Mouse (Mus musculus): ENCODE measurements around the gene Csrp2. TPM values are rescaled to one million over a fixed set of nuclear protein-coding genes. Genes with fewer than 3 reads are reported as not detected.

Gene Csrp2
- polyA plus RNA-seq (2015; fragmentation: Nextera tagmentation; extraction: Ambion mirVana): 224 and 252 TPM in 2 replicates

DNA sequence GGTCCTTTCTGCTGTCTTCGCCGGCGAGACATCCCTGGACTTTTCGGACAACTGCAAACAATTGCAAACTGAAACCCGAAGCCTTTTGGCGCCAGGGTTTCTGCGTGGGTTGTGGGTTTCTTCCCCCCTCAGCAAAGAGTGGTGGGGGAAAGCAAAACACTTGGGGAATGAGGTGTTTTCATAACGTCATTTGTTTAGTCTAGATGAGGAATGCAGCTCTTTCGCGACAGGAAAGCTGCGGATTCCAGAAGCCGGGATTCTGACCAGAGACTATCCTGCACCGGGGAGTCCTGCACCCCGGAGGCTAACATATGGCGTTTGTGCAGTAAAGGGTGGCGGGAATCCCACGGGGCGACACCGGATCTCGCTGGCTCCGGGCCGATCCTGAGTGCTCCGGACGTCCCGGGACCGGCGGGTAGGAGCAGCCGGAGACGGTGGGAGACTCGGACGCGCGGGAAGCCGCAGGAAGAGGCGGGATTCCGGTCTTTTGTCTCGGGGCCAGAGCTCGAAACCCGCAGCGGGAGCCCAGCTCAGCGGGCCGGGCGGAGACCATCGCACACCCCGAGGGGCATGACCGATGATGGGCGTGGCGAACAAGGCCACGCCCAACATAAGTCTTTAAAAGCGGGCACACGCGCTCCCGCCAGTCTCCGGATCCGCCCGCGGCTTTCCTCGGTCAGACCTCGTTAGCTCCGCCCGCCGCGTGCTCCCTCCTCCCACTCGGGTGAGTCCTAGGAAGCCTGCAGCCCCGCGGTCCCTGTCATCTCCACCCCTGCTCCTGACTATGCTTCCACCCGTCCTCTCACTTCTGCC lies at the start of gene Csrp2:
Csrp2 (plus strand) TSS at position 259 of the 813 bp plus-strand sequence.
- H3K36me3 ChIP-seq: no peaks in the 10 kb centered on the region
- H3K27ac ChIP-seq: peak within 1 kb of the TSS; percentile 98
- under 1% methylated on average over 67 of the region's 67 CpGs for WGBS
- H3K27me3 ChIP-seq (replicated peaks): no peaks in the 10 kb centered on the region
- H3K4me3 ChIP-seq (replicated peaks): peak within 1 kb of the TSS; percentile 75
- ATAC-seq (ENCODE audit: insufficient read depth, low FRiP score, low read depth): peak; percentile 89
- H3K9ac ChIP-seq: peak within 1 kb of the TSS; percentile 58
- H3K4me1 ChIP-seq: peaks cover 25% of the 10 kb centered on the region
- peak within 1 kb of the TSS; percentile 86 for H3K4me2 ChIP-seq
- no peaks in the 10 kb centered on the region for H3K9me3 ChIP-seq

DNA sequence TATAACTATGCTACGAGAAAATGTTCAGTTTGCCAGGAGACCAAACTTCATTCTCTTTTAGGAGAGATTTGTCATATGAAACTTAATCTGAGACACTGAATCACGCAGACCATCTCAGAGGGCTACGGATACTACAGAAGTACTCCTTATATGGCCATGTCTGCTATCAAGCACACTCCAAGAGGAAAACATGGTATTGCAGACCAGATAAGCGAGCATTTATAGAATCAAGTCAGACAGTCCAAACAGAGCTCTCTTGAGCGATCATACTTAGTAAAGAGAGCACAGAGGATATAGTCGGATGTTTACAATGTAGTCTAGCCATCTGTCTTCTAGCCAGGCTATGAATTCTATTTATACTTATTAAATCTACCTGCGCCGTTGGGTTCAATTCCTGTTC lies 44.7 kb upstream of the Csrp2 start:
- no peaks in the 10 kb centered on the region for H3K9me3 ChIP-seq
- 57% methylated on average over 8 of the region's 8 CpGs for WGBS
- peaks cover 8% of the 10 kb centered on the region for H3K4me1 ChIP-seq
- H3K27ac ChIP-seq: no peak overlapping the region
- no peak overlapping the region for H3K9ac ChIP-seq
- H3K4me3 ChIP-seq (replicated peaks): no peak overlapping the region
- no peak for ATAC-seq (ENCODE audit: insufficient read depth, low FRiP score, low read depth)
- H3K36me3 ChIP-seq: no peaks in the 10 kb centered on the region
- no peak overlapping the region for H3K4me2 ChIP-seq
- no peaks in the 10 kb centered on the region for H3K27me3 ChIP-seq (replicated peaks)

DNA sequence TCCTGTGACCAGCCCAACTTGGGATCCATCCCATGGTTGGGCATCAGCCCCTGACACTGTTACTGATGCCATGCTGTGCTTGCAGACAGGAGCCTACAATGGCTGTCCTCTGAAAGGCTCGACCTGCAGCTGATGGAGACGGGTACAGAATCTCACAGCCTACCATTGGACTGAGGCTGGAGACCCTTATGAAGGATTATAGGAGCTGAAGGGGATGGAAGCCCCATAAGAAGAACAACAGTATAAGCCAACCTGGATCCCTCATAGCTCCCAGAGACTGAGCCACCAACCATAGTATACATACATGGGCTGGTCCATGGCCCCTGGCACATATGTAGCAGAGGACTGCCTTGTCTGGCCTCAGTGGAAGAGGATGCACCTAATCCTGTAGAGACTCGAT lies 42.6 kb upstream of the Csrp2 start:
- H3K27me3 ChIP-seq (replicated peaks): no peaks in the 10 kb centered on the region
- H3K9me3 ChIP-seq: no peaks in the 10 kb centered on the region
- H3K4me3 ChIP-seq (replicated peaks): no peak overlapping the region
- H3K27ac ChIP-seq: no peak overlapping the region
- no peak for ATAC-seq (ENCODE audit: insufficient read depth, low FRiP score, low read depth)
- H3K4me2 ChIP-seq: no peak overlapping the region
- no peaks in the 10 kb centered on the region for H3K36me3 ChIP-seq
- H3K4me1 ChIP-seq: peaks cover 8% of the 10 kb centered on the region
- H3K9ac ChIP-seq: no peak overlapping the region
- 88% methylated on average over 3 of the region's 3 CpGs for WGBS

DNA sequence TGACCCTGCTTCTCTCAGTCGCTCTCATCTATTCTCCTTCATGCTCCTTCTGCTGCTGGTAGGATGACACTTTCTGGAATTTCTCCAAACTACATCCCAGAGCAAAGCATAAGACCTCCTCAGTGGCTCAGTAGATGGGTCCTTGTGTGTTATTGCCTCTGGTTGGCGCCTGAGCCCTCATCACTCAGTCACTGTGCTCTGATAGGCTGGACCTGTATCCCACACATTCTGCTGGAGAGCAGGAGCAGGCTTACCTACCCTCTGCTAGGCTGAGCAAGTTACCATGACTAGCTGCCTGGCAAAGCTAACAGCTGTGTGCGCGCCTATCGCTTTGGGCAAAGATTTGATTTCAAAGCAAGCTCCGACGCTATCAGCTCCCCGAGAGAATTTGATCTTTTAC lies 41.7 kb upstream of the Csrp2 start:
- Histone ChIP-seq H3K27ac (no peak overlapping the region), H3K36me3 (no peaks in the 10 kb centered on the region), H3K9ac (no peak overlapping the region), H3K4me1 (peaks cover 8% of the 10 kb centered on the region), H3K4me2 (no peak overlapping the region), H3K4me3 (replicated peaks) (no peak overlapping the region), H3K27me3 (replicated peaks) (no peaks in the 10 kb centered on the region), H3K9me3 (no peaks in the 10 kb centered on the region)
- WGBS: 64% methylated on average over 8 of the region's 8 CpGs
- ATAC-seq (ENCODE audit: insufficient read depth, low FRiP score, low read depth): no peak

DNA sequence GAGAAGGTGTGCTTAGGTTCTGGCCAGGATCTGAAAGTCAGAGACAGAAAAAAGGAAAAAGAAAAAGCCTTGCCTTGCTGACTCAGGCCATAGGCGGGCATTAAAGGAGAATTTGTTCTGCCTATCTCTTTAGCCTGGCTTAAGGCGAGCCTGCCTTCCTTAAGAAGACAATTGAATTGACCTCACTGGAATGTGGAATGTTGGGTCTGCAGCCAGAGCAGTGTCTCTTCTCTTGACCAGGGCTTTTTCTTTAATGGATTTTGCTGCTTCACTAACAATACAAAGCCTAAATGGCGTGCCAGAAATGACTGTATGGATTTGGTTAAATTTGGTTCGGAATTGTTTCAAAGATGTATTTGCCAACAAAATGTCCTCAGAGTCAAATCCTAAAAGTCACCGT lies 40.9 kb upstream of the Csrp2 start:
- Histone ChIP-seq H3K4me2 (no peak overlapping the region), H3K27me3 (replicated peaks) (no peaks in the 10 kb centered on the region), H3K4me3 (replicated peaks) (no peak overlapping the region), H3K4me1 (peaks cover 8% of the 10 kb centered on the region), H3K9ac (no peak overlapping the region), H3K9me3 (no peaks in the 10 kb centered on the region), H3K36me3 (no peaks in the 10 kb centered on the region), H3K27ac (no peak overlapping the region)
- no peak for ATAC-seq (ENCODE audit: insufficient read depth, low FRiP score, low read depth)
- WGBS: 26% methylated on average over 5 of the region's 5 CpGs

DNA sequence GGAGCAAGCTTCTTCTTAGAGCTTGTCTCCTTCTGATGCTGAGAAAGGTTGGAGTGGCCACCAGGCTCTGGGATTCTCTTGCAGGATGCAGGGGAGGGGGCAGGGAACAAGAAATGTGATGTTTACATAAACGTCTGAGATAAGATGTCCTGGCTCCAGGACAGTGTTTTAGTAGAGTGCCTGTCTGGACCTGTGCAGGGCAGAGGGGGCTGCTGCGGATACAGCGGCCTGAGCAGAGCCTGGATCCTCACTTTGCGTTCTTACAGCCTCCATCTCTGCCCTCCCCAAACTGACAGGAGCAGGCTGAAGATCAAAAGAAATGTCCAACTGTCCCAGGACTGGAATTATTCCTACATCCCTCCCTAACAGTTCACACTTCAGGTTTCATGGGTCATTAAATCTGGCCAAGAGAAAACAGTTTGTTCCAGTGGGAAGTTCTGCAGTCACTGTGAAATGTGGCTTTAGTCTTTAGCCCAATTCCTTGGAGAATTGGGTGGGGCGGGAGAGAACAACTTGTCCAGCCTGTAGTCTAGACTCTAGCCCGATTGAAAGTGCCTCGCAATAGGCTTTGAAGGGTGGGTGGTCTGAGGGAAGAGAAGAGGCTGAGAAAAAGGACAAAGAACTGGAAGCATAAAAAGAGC lies 40.0 kb upstream of the Csrp2 start:
- H3K27ac ChIP-seq: no peak overlapping the region
- no peaks in the 10 kb centered on the region for H3K9me3 ChIP-seq
- H3K4me2 ChIP-seq: no peak overlapping the region
- H3K4me1 ChIP-seq: peaks cover 8% of the 10 kb centered on the region
- H3K36me3 ChIP-seq: no peaks in the 10 kb centered on the region
- H3K9ac ChIP-seq: no peak overlapping the region
- ATAC-seq (ENCODE audit: insufficient read depth, low FRiP score, low read depth): no peak
- H3K27me3 ChIP-seq (replicated peaks): no peaks in the 10 kb centered on the region
- no peak overlapping the region for H3K4me3 ChIP-seq (replicated peaks)
- WGBS: 31% methylated on average over 7 of the region's 7 CpGs

DNA sequence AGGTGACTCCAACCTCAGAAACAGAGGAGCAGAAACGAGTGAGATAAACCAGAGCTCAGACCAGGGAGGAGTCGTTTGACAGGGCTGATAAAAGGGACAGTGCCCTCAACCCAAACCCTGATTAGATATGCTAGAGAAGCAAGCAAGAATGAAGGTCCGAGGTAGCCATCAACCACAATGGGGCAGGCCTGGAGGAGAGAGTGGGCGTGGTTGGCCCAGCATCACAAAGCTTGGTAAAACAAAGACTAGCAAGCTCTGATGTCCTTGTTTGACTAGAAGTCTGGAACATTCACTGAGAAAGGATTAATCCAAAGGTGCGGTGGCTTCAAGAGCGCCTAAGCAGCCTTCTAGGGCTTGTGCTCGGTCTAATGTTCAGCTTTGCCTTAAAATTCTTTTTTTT lies 38.2 kb upstream of the Csrp2 start:
- Histone ChIP-seq H3K27me3 (replicated peaks) (no peaks in the 10 kb centered on the region), H3K4me2 (no peak overlapping the region), H3K9ac (no peak overlapping the region), H3K9me3 (no peaks in the 10 kb centered on the region), H3K27ac (no peak overlapping the region), H3K4me1 (peaks cover 8% of the 10 kb centered on the region), H3K4me3 (replicated peaks) (no peak overlapping the region), H3K36me3 (no peaks in the 10 kb centered on the region)
- WGBS: 57% methylated on average over 7 of the region's 7 CpGs
- no peak for ATAC-seq (ENCODE audit: insufficient read depth, low FRiP score, low read depth)

DNA sequence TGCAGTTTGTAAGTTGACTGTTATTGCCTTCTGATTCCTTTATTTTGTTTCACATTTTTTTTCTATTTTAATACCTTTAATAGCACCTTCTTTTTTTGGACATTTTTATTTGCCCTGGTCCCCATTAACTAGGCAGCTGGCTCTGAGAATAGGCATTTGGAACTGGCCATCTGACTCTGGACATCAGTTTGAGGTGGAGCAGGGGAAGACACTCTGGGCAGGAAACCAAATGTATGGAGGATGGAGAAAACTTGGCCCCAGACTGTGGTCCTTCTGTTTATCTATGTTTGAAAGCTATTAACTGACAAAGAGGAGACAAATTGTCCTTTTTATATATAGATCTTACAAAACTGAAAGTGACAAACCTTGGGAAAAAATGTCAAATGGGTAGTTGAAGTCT lies 36.9 kb upstream of the Csrp2 start:
- Histone ChIP-seq H3K9me3 (no peaks in the 10 kb centered on the region), H3K9ac (no peak overlapping the region), H3K4me1 (peaks cover 8% of the 10 kb centered on the region), H3K27me3 (replicated peaks) (no peaks in the 10 kb centered on the region), H3K4me2 (no peak overlapping the region), H3K36me3 (no peaks in the 10 kb centered on the region), H3K27ac (no peak overlapping the region), H3K4me3 (replicated peaks) (no peak overlapping the region)
- ATAC-seq (ENCODE audit: insufficient read depth, low FRiP score, low read depth): no peak

DNA sequence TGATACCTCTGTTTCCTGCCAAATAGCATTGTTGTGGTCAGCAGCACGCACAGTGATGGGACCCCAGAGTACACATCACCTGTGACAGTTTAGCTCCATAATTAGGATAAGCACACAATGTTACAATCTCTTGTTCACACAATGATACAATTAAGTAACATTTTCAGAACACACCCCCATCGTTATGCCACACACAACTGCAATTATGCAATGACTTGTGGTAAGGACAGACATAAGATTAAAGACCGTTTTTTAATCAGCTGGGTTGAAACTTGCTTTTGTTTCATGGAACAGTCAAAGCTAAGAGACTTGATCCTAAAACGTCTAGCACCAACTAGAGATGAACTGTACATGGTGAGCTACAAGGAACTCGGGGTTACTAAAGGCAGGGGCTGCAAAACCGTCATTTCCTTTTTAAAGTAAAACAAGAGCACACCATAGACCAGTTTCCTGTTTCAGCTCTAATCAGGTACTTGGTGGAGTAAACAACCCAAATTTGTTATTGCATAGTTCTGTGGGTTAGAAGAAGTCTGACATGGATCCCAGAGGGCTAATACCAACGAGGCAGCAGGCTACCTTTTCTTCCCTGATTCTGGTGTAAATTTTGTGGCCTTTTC lies 28.8 kb upstream of the Csrp2 start:
- no peaks in the 10 kb centered on the region for H3K36me3 ChIP-seq
- no peak overlapping the region for H3K27ac ChIP-seq
- ATAC-seq (ENCODE audit: insufficient read depth, low FRiP score, low read depth): no peak
- H3K27me3 ChIP-seq (replicated peaks): no peaks in the 10 kb centered on the region
- no peak overlapping the region for H3K4me3 ChIP-seq (replicated peaks)
- H3K9me3 ChIP-seq: no peaks in the 10 kb centered on the region
- H3K4me1 ChIP-seq: no peaks in the 10 kb centered on the region
- no peak overlapping the region for H3K9ac ChIP-seq
- no peak overlapping the region for H3K4me2 ChIP-seq
- 64% methylated on average over 7 of the region's 7 CpGs for WGBS

DNA sequence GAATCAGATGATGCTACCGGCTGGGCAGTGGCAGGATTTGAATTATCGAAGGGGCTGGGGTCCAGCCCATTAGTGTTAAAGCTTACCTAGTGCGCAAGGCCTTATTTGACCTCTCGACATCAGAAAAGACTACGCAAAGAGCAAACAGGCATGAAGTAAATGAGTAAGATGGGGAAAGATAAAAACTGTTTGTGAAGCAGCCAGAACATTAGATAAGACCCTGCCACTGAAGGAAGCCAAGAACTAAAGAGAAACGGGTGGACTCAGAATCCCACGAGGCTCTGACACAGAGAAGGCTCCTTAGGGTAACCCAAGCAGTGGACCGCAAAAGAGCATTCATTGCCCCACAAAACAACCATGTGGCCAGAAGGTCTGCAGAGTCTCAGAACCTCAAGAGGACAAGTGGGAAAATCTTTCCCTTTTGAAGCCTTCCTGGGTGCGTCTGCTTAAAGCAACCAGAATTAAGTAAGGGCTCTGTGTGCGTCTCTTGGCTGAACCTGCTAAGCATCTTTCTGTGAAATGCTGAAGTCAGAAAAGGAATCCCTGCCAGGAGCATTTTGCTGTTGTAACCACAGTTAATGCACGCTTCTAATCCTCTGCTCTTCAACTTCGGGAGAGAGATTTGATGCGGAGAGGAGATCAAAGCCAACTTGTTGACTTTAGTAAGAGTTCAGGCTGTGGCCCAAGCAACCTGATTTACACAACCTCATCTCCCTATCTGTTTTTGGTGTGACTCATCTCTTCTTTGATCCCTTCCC lies 19.7 kb upstream of the Csrp2 start:
- Histone ChIP-seq H3K27me3 (replicated peaks) (no peaks in the 10 kb centered on the region), H3K36me3 (no peaks in the 10 kb centered on the region), H3K4me2 (no peak overlapping the region), H3K27ac (peak overlapping the region; percentile 36), H3K4me3 (replicated peaks) (no peak overlapping the region), H3K9me3 (no peaks in the 10 kb centered on the region), H3K4me1 (0 out of 2 replicates have a peak, but pooled peaks cover 7% of the 10 kb centered on the region), H3K9ac (no peak overlapping the region)
- ATAC-seq (ENCODE audit: insufficient read depth, low FRiP score, low read depth): peak; percentile 37; the same call in 1 of the 2 replicates
- 27% methylated on average over 13 of the region's 13 CpGs for WGBS

DNA sequence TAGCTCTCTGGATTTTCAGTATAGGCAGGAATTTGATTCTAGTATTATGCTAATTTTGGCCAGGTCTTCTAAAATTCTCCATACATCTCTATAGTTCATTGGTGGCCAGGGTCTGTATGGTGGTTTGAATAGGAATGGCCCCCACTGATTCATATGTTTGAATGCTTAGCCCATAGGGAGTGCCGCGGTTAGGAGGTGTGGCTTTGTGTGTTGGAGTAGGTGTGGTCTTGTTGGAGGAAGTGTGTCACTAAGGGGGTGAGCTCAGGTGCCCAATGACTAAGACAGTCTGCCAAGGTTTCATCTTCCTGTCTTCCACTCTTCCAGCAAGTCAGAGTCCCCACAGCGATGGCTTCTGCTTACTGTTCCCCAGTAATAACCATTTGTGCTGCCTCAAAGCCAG lies 15.7 kb upstream of the Csrp2 start:
- WGBS: 94% methylated on average over 3 of the region's 3 CpGs
- no peak overlapping the region for H3K4me3 ChIP-seq (replicated peaks)
- no peaks in the 10 kb centered on the region for H3K36me3 ChIP-seq
- no peak for ATAC-seq (ENCODE audit: insufficient read depth, low FRiP score, low read depth)
- H3K9ac ChIP-seq: no peak overlapping the region
- H3K4me1 ChIP-seq: 0 out of 2 replicates have a peak, but pooled peaks cover 7% of the 10 kb centered on the region
- no peak overlapping the region for H3K4me2 ChIP-seq
- H3K27ac ChIP-seq: no peak overlapping the region
- no peaks in the 10 kb centered on the region for H3K27me3 ChIP-seq (replicated peaks)
- H3K9me3 ChIP-seq: no peaks in the 10 kb centered on the region

All from stomach, embryonic 15.5 days (tissue).